Mouse (Mus musculus) large intestine, adult 2 months (tissue): ENCODE results near the gene Fbln1. TPM values are rescaled to one million over a fixed set of nuclear protein-coding genes. Genes with fewer than 3 reads are reported as not detected.
"Not testable (repeated sequence)": the region's sequence is repeated elsewhere in the genome, so short reads cannot be mapped to it uniquely, and the experiment has no call there.

ENCODE experiments used
- DNase-seq: peaks from one replicate; pipeline ENCODE4 v3.0.0-alpha.2; 2012; ENCODE audit warnings: low read depth, low spot score
- WGBS: fragments of 180-500 bp; shearing (Covaris S2); methylation state at CpG from one replicate; pipeline ENCODE4 v1.1.7; 2018; 5-methylcytosine and 5-hydroxymethylcytosine counted together
- polyA plus RNA-seq: library from polyadenylated mRNA; depleted of rRNA; stranded (reverse); fragments of >200 nt; gene quantifications from 2 replicates; pipeline ENCODE4 v1.2.3, GENCODE M21; 2012; rRNA removed

Gene Fbln1
- polyA plus RNA-seq, 1 experiment = 85.1 TPM

DNA sequence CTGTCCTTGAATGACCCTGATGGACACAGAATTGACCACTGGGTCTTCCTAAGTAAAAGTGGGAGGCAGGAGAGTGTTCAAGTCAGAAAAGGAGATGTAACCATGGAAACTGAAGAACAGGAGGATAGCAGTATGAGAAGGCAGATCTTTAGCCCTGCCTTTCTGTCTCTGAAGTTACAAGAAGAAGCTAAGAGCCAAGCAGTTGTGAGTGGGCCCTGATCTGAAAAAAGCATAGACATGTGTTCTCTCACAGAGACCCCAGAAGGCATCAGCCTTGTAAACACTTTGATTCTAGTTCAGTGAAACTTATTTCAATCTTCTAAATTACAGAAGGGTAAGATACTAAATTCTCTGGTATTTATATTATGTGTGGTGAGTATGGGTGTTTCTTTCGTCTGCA lies 118.7 kb downstream of the Fbln1 start:
- WGBS = 85% methylated on average over 1 of the region's 1 CpGs
- no peak for DNase-seq

DNA sequence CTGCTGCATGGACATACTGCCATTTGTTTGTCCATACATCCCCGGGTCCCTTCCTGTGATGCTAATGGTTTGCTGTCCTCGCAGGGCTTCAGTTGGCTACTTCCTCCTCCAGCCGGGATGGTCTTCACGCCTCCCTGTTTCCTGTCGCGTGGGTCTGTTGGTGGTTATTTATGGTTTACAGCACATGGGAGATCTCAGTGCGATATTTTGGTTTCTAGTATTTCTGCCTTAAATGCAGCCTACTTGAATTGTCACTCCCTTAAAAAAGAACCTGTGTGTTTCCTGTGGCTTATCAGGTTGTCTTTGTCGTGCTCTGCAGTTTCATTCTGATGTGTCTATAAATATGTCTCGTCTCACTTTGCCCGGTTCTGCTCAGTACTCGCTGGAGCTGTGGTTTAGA lies 122.1 kb downstream of the Fbln1 start:
- 41% methylated on average over 11 of the region's 11 CpGs for WGBS
- no peak for DNase-seq

DNA sequence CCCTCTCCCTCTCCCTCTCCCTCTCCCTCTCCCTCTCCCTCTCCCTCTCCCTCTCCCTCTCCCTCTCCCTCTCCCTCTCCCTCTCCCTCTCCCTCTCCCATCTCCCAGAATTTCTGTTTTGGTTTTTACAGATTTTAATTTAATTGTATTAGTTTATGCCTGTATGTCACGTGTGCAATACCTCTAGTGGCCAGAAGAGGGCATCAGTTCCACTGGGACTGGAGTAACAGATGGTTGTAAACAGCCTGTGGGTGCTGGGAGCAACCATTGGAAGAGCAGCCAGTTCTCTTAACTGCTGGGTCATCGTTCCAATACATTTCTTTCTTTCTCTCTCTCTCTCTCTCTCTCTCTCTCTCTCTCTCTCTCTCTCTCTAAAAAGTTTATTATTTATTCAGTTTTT lies 122.7 kb downstream of the Fbln1 start:
- not testable (repeated sequence) for DNase-seq

DNA sequence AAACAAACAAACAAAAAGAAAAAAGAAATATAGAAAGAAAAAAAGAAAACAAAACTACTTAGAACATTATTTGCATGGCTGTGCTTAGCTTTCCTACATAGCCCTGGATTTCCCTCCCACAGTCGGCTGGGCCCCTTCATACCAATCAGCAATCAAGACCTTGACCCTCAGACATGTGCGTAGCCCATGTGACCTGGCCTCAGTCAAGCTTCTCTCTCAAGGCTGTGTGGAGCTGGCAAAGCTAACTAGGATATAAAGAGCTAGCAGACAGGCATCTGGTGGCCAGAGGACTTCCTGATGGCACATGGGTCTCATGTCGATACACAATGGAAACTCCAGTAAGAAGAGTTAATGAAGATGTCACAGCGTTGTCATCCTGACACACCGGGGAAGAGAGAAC lies 123.3 kb downstream of the Fbln1 start:
- WGBS = 94% methylated on average over 5 of the region's 5 CpGs
- no peak for DNase-seq

More for the DNA sequence above, 122.7 kb downstream of the Fbln1 start:
- 85% methylated on average over 2 of the region's 2 CpGs for WGBS

DNA sequence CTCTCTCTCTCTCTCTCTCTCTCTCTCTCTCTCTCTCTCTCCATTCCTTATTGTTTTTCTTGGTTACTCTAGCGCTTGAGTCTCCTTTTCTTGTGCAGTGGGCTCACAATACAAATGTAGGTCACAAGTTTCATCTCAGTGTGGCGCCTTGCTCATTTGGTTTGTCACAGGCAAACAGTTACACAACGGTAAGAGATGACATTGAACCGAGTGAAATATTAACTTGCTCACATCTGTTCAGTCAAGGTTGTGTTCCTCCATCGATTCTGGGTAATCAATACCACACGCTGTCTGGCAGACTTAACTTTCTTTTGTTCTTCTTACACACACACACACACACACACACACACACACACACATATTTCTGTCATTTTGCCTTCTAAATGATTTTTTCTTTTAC lies 124.3 kb downstream of the Fbln1 start:
- DNase-seq = no peak
- WGBS = 40% methylated on average over 6 of the region's 6 CpGs

DNA sequence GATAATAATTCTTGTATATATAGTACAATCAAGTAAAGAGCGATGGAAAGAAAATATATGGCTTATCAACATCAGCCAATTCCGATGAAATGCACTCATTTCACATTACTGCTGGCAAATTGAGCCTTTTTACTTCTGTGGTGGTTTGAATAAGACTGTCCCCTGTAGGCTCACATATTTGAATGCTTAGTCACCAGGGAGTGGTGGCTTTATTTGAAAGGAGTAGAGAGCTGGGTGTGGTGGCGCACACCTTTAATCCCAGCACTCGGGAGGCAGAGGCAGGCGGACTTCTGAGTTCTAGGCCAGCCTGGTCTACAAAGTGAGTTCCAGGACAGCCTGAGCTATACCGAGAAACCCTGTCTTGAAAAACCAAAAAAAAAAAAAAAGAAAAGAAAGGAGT lies 127.8 kb downstream of the Fbln1 start:
- 82% methylated on average over 6 of the region's 6 CpGs for whole genome bisulfite sequencing
- not testable (repeated sequence) for DNase-seq

DNA sequence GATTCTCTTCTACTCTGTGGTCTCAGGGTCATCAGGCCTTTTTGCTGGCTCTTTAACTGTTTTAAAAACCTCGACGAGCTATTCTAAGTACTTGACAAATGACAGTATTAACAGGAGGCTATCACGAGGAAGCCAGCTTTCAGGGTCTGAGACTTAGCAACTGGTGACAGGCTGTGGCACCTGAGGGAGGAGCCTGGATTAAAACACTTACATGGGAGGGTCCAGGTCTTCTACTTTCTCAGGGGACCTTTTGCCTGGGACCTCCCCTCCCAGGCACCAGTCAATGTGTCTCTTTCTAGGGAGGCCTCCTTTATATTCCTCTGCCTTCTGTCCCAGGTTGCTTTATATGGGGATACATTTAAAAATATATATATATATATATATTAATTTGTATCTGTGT lies 128.5 kb downstream of the Fbln1 start:
- 74% methylated on average over 3 of the region's 3 CpGs for WGBS

DNA sequence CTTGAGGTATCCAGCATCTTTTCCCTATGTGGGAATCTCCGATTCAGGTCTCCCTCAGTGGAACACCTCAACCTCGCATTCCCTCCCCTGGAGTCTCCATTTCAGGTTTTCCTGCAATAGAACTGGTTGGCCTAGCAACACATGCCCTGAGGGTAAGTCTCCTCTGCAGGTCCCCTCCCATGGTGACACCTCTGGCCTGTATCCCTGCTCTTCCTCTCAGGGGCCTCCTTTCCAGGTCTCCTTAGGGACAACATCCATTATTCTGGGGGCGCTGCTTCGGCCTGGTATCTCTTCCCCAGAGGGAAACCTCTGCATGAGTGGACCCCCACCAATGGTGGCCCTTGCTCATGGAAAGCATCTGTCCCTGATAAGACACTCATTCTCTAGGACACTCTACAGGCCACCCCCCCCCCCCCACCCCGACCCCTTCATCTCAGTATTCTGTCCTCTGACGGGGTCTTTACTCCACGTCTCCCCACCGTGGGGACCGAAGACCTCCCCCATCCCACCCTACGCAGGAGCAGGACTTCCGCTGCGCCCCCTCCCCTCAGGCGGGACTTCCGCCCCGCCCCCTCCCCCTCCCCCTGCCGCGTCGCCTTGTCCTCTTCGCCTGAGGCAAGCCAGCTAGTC lies 130.0 kb downstream of the Fbln1 start, which contains the start of gene Atxn10:
Atxn10 (plus strand) TSS at position 575 of the 630 bp plus-strand sequence.
- 20% methylated on average over 16 of the region's 19 CpGs for WGBS
- DNase-seq = no peak

More for the DNA sequence above, 128.5 kb downstream of the Fbln1 start:
- no peak for DNase-seq

Other genes starting within 250 kb of the Fbln1 start
- 11.0 and 11.1 TPM in 2 replicates for gene 5031439G07Rik, start 217.4 kb upstream of the Fbln1 start, polyA plus RNA-seq
- 1.3 and 2.1 TPM in 2 replicates for gene Upk3a, start 188.8 kb upstream of the Fbln1 start, polyA plus RNA-seq
- 16.8 and 30.6 TPM in 2 replicates for gene Fam118a, start 177.0 kb upstream of the Fbln1 start, polyA plus RNA-seq
- gene Smc1b, start 74.0 kb upstream of the Fbln1 start, polyA plus RNA-seq = 0.52 TPM in 1 of 2 replicates, not detected in the other
- not detected in 2 replicates for gene Ribc2, start 73.9 kb upstream of the Fbln1 start, polyA plus RNA-seq
- 16.7 and 17.3 TPM in 2 replicates for gene Atxn10, start 130.3 kb downstream of the Fbln1 start, polyA plus RNA-seq